Mouse (Mus musculus) embryonic facial prominence, embryonic 11.5 days (tissue): ENCODE measurements around the gene Camp. TPM values are rescaled to one million over a fixed set of nuclear protein-coding genes. Genes with fewer than 3 reads are reported as not detected.
A peak's percentile ranks its signal among the peaks of the same experiment; 100 is the strongest.

Source experiments
- ATAC-seq: fragments of 200-750 bp; cut with Nextera tagmentation; replicated peaks from 2 replicates; pipeline ENCODE4 v1.8.0; 2017; ENCODE audit warnings: low read depth; ENCODE audit not compliant: insufficient number of reproducible peaks, low FRiP score, low TSS enrichment
- DNase-seq: peaks from one replicate; pipeline ENCODE4 v3.0.0-alpha.2; 2015; ENCODE audit warnings: low spot score
- H3K27ac ChIP-seq: fragments of 300-500 bp; sonication (generic); replicated peaks from 2 replicates; pipeline ENCODE4 v1.5.1; 2014; ENCODE audit warnings: mild to moderate bottlenecking, low read depth, low read length, control low read depth
- H3K27me3 ChIP-seq: fragments of 300-500 bp; sonication (generic); 2 replicates; pipeline ENCODE4 v1.6.1; 2014; ENCODE audit warnings: mild to moderate bottlenecking, low read length, moderate library complexity, mixed read lengths; ENCODE audit not compliant: control insufficient read depth, insufficient read depth
- H3K36me3 ChIP-seq: fragments of 300-500 bp; sonication (generic); replicated peaks from 2 replicates; pipeline ENCODE4 v1.6.1; 2014; ENCODE audit warnings: low read depth, mild to moderate bottlenecking, low read length, moderate library complexity, mixed read lengths; ENCODE audit not compliant: control insufficient read depth, insufficient read depth
- H3K4me1 ChIP-seq: fragments of 300-500 bp; sonication (generic); 2 replicates; pipeline ENCODE4 v1.6.1; 2014; ENCODE audit warnings: low read length, mixed read lengths; ENCODE audit not compliant: control insufficient read depth, insufficient read depth
- H3K4me2 ChIP-seq: fragments of 300-500 bp; sonication (generic); 2 replicates; pipeline ENCODE4 v1.6.1; 2014; ENCODE audit warnings: low read depth, mild to moderate bottlenecking, control low read depth, low read length, moderate library complexity
- H3K4me3 ChIP-seq: fragments of 300-500 bp; sonication (generic); 2 replicates; pipeline ENCODE4 v1.5.1; 2014; ENCODE audit warnings: low read depth, low read length, control low read depth
- H3K9ac ChIP-seq: fragments of 300-500 bp; sonication (generic); replicated peaks from 2 replicates; pipeline ENCODE4 v1.6.1; 2014; ENCODE audit warnings: mild to moderate bottlenecking, control low read depth, low read length
- H3K9me3 ChIP-seq: fragments of 300-500 bp; sonication (generic); replicated peaks from 2 replicates; pipeline ENCODE4 v1.6.1; 2016; ENCODE audit warnings: mild to moderate bottlenecking, low read length, inconsistent platforms, mixed read lengths; ENCODE audit not compliant: control insufficient read depth
- WGBS: fragments of 180-500 bp; shearing (Covaris S2); extraction: QIAGEN DNeasy Blood & Tissue Kit; methylation state at CpG from one replicate; pipeline ENCODE4 v1.1.7; 2014; 5-methylcytosine and 5-hydroxymethylcytosine counted together
- polyA plus RNA-seq: library from polyadenylated mRNA; unstranded; fragments of >200 nt; fragmentation: Nextera tagmentation; extraction: Ambion mirVana; gene quantifications from 2 replicates; pipeline ENCODE4 v1.2.1, GENCODE M21; 2014

Gene Camp
- polyA plus RNA-seq, 1 experiment from 2014 or later = 0.87 TPM

- Histone ChIP-seq H3K9me3 (no peaks in the 10 kb centered on the region), H3K36me3 (peaks cover 32% of the 10 kb centered on the region), H3K27ac (no peak overlapping the region), H3K4me1 (no peaks in the 10 kb centered on the region), H3K9ac (no peak overlapping the region), H3K4me2 (no peak overlapping the region), H3K4me3 (no peak overlapping the region), H3K27me3 (no peaks in the 10 kb centered on the region)
- WGBS = 95% methylated on average over 5 of the region's 5 CpGs
- DNase-seq (no peak), ATAC-seq (no peak)
These were observed 37.9 kb upstream of the Camp start for GRCm38 (mm10) chr9:109887321-109887720.

GRCm38 (mm10) chr9:109886259-109886658, 36.8 kb upstream of the Camp start:
- no peak overlapping the region for H3K27ac ChIP-seq
- no peaks in the 10 kb centered on the region for H3K27me3 ChIP-seq
- H3K4me3 ChIP-seq = no peak overlapping the region
- ATAC-seq (no peak), DNase-seq (no peak)
- peaks cover 25% of the 10 kb centered on the region for H3K36me3 ChIP-seq
- WGBS = 82% methylated on average over 4 of the region's 4 CpGs
- H3K9me3 ChIP-seq = no peaks in the 10 kb centered on the region
- H3K4me2 ChIP-seq = no peak overlapping the region
- H3K4me1 ChIP-seq = no peaks in the 10 kb centered on the region
- no peak overlapping the region for H3K9ac ChIP-seq

DNA sequence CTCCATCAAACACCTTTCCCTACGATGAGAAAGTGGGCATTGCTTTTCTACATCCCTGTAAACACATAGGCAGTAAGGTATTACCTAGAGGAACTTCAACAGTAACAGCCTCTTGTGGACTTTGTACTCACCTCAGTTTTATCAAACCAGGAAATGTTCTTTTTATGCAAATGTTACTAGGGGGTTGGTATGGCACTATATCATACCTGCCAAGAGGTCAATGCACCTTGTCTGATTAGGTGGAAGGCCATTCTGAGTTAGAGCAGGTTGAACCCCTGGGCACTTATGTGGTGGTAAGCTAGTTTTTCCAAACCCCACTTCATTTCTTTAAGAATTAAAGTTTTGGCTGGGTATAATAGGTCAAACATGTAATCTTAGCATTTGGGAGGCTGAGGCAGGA, 29.9 kb upstream of the Camp start:
- H3K4me1 ChIP-seq = no peaks in the 10 kb centered on the region
- peaks cover 22% of the 10 kb centered on the region for H3K36me3 ChIP-seq
- H3K4me3 ChIP-seq = no peak overlapping the region
- H3K27ac ChIP-seq = no peak overlapping the region
- H3K9ac ChIP-seq = no peak overlapping the region
- DNase-seq = no peak
- WGBS = 100% methylated on average over 1 of the region's 1 CpGs
- no peaks in the 10 kb centered on the region for H3K9me3 ChIP-seq
- ATAC-seq = no peak
- H3K4me2 ChIP-seq = no peak overlapping the region
- H3K27me3 ChIP-seq = no peaks in the 10 kb centered on the region

GRCm38 (mm10) chr9:109877666-109878065, 28.2 kb upstream of the Camp start:
- no peaks in the 10 kb centered on the region for H3K9me3 ChIP-seq
- no peak for DNase-seq
- peak overlapping the region; percentile 98 for H3K4me3 ChIP-seq
- no peak overlapping the region for H3K27ac ChIP-seq
- no peaks in the 10 kb centered on the region for H3K4me1 ChIP-seq
- H3K4me2 ChIP-seq = peak overlapping the region; percentile 56
- ATAC-seq = no peak
- H3K36me3 ChIP-seq = peaks cover 18% of the 10 kb centered on the region
- no peak overlapping the region; the same call in 1 of the 2 replicates for H3K9ac ChIP-seq
- WGBS = 79% methylated on average over 5 of the region's 5 CpGs
- no peaks in the 10 kb centered on the region for H3K27me3 ChIP-seq

DNA sequence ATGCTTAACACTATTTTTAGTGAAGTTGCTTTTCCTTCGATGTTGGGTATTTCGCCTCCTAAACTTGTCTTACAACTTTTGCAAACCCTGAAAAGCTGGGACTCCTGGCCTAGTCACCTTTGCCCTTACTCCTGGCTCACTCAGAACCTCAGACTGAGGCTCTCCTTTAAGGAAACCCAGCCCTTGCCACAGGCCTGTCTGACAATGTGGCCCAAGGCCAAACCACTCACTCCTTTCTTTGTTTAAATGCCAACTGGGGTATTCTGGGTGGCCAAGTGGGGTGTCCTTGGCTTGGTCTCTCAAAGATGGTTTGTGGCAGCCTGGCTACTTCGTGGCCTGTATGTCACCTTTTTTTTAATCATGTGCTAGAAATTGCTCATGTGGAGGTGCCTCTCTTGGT, 27.3 kb upstream of the Camp start:
- Histone ChIP-seq H3K4me2 (peak overlapping the region; percentile 56), H3K9ac (peak overlapping the region; percentile 99), H3K27me3 (no peaks in the 10 kb centered on the region), H3K36me3 (peaks cover 18% of the 10 kb centered on the region), H3K4me1 (no peaks in the 10 kb centered on the region), H3K9me3 (no peaks in the 10 kb centered on the region), H3K4me3 (peak overlapping the region; percentile 98), H3K27ac (no peak overlapping the region)
- 3% methylated on average over 3 of the region's 3 CpGs for WGBS
- no peak for DNase-seq
- ATAC-seq = no peak

DNA sequence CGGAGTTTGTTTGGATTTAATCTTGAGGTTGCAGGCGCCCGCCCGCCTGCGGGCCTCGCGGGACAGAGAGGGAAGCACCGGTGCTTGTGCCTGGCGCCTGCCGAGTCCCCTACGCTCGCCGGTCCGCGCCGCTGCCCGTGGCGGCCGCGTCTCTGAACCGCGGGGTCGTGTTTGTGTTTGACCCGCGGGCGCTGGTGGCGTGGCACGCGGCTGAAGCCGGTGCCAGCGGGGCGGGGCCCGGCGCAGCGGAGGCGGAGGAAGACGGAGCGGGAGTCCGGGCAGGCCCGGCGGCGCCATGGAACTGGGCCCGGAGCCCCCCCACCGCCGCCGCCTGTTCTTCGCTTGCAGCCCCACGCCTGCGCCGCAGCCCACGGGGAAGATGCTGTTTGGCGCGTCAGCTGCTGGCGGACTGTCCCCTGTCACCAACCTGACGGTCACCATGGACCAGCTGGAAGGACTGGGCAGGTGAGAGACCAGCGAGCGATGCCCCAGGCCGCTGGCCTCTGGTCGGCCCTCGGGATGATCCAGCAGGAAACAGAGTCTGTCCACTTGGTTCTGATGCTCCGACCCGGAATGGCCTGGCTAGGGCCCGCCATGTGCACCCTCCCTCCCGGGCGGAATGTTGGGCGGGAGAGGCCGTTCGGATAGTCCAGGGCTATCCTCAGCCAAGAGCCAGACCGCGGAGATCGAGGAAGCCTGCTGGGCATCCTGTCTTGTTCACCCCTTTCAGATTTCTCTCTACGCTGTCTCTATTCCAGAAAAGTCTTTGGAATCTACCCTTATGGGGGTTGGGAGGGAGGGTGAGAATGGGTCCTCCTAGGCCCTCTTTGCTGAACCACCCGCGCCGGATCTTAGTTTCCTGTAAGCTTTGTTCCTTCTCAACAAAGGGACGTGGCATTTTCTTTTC, 26.5 kb upstream of the Camp start:
- Histone ChIP-seq H3K9me3 (no peaks in the 10 kb centered on the region), H3K4me1 (no peaks in the 10 kb centered on the region), H3K27ac (peak overlapping the region; percentile 85), H3K9ac (peak overlapping the region; percentile 99), H3K27me3 (no peaks in the 10 kb centered on the region), H3K4me3 (peak overlapping the region; percentile 98), H3K4me2 (peak overlapping the region; percentile 56), H3K36me3 (peaks cover 14% of the 10 kb centered on the region)
- WGBS = under 1% methylated on average over 75 of the region's 76 CpGs
- DNase-seq (peak; percentile 56), ATAC-seq (peak; percentile 49)

DNA sequence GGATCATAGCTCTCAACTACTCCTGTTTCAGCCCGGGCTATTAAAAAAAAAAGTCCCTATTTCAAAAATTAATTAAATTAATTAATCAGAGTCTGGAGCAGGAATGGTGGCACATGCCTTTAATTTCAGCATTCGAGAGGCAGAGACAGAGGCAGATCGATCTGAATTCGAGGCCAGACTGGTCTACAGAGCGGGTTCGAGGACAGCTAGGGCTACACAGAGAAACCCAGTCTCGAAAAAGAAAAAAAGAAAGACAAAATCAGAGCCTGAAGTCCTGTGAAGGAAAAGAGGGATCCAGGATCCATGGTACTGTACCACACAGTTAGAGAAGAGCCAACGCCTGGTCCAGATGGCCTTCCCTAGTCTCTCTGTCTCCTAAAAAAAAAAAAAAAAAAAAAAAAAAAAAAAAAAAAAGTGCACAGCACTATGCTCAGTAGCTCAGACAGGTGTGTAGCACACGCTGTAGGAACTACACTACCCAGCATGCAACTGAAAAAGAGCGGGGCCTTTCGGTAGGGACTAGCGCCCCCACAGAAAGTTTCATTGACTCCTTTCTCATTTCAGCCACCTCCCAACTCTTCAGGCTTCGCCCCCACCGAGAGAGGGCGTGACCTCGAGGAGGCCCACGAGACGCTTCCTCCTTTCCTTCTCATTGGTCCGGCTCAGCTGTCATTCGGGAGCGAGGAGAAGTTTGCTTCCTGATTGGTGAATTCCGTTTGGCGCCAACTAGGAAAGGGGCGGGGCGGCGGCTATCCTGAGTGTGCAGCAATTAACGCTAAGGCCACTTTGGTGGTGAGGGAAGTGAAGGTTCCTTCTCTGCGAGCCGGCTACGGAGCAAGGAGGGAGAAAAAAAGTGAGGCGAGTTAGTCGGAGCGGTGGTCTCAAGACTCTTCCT, 25.6 kb upstream of the Camp start, which contains the start of gene Cdc25a:
Gene Cdc25a (plus strand): TSS at position 783 of the 895 bp plus-strand sequence.
- peak within 1 kb of the TSS; percentile 99 for H3K9ac ChIP-seq
- peak; percentile 100 for DNase-seq
- peaks cover 13% of the 10 kb centered on the region for H3K36me3 ChIP-seq
- peak within 1 kb of the TSS; percentile 56 for H3K4me2 ChIP-seq
- peak within 1 kb of the TSS; percentile 85 for H3K27ac ChIP-seq
- H3K9me3 ChIP-seq = no peaks in the 10 kb centered on the region
- ATAC-seq = peak; percentile 91
- H3K4me3 ChIP-seq = peak within 1 kb of the TSS; percentile 98
- no peaks in the 10 kb centered on the region for H3K27me3 ChIP-seq
- WGBS = 7% methylated on average over 33 of the region's 33 CpGs
- no peaks in the 10 kb centered on the region for H3K4me1 ChIP-seq
